Mouse (Mus musculus): ENCODE measurements around the gene Atf7ip.

Gene Atf7ip

GRCm38 (mm10) chr6:136554774-136555522 lies 49.0 kb downstream of the Atf7ip start:
- DNase-seq = peak; percentile 52

GRCm38 (mm10) chr6:136555523-136555915 lies 49.6 kb downstream of the Atf7ip start:
- peak; percentile 73 for DNase-seq

GRCm38 (mm10) chr6:136558288-136559005 lies 52.5 kb downstream of the Atf7ip start:
- no peak for DNase-seq

- no peak for DNase-seq
These were observed 60.0 kb downstream of the Atf7ip start for GRCm38 (mm10) chr6:136566002-136566401.

GRCm38 (mm10) chr6:136590739-136591138 lies 84.8 kb downstream of the Atf7ip start:
- DNase-seq = no peak

GRCm38 (mm10) chr6:136594541-136594940 lies 88.6 kb downstream of the Atf7ip start:
- no peak for DNase-seq

- DNase-seq = no peak
These were observed 96.6 kb downstream of the Atf7ip start for GRCm38 (mm10) chr6:136602601-136603000.

- DNase-seq = peak; percentile 32
These were observed 105.6 kb downstream of the Atf7ip start for GRCm38 (mm10) chr6:136611351-136612215.

GRCm38 (mm10) chr6:136612312-136612711 lies 106.3 kb downstream of the Atf7ip start:
- no peak for DNase-seq

- no peak for DNase-seq
These were observed 108.2 kb downstream of the Atf7ip start for GRCm38 (mm10) chr6:136614156-136614555.

- peak; percentile 93 for DNase-seq
These were observed 114.6 kb downstream of the Atf7ip start for GRCm38 (mm10) chr6:136620361-136621139.

- DNase-seq = no peak
These were observed 119.5 kb downstream of the Atf7ip start for GRCm38 (mm10) chr6:136625421-136625820.

- no peak for DNase-seq
These were observed 123.7 kb downstream of the Atf7ip start for GRCm38 (mm10) chr6:136629639-136630038.

- DNase-seq = no peak
These were observed 125.6 kb downstream of the Atf7ip start for GRCm38 (mm10) chr6:136631519-136631918.

- DNase-seq = no peak
These were observed 126.1 kb downstream of the Atf7ip start for GRCm38 (mm10) chr6:136631945-136632534.

GRCm38 (mm10) chr6:136633154-136633553 lies 127.2 kb downstream of the Atf7ip start:
- DNase-seq = no peak

- DNase-seq = no peak
These were observed 127.8 kb downstream of the Atf7ip start for GRCm38 (mm10) chr6:136633719-136634118.

GRCm38 (mm10) chr6:136634982-136635381 lies 129.0 kb downstream of the Atf7ip start:
- no peak for DNase-seq

GRCm38 (mm10) chr6:136644171-136644570 lies 138.2 kb downstream of the Atf7ip start:
- no peak for DNase-seq

GRCm38 (mm10) chr6:136645754-136646153 lies 139.8 kb downstream of the Atf7ip start:
- no peak for DNase-seq

GRCm38 (mm10) chr6:136646207-136646606 lies 140.2 kb downstream of the Atf7ip start:
- no peak for DNase-seq

- no peak for DNase-seq
These were observed 141.5 kb downstream of the Atf7ip start for GRCm38 (mm10) chr6:136647455-136647861.
